Mouse (Mus musculus) heart, embryonic 10.5 days (tissue): ENCODE measurements around the gene Gpc5. TPM values are rescaled to one million over a fixed set of nuclear protein-coding genes. Genes with fewer than 3 reads are reported as not detected.

ENCODE experiments used
- DNase-seq: peaks from one replicate; pipeline ENCODE4 v3.0.0-alpha.2; 2017; ENCODE audit warnings: low spot score
- H3K27ac ChIP-seq: fragments of 300-500 bp; sonication (generic); 2 replicates; pipeline ENCODE4 v1.5.1; 2016; ENCODE audit warnings: mild to moderate bottlenecking
- H3K27me3 ChIP-seq: fragments of 300-500 bp; sonication (generic); 2 replicates; pipeline ENCODE4 v1.6.1; 2016; ENCODE audit warnings: mild to moderate bottlenecking; ENCODE audit not compliant: poor library complexity, insufficient read depth, severe bottlenecking
- H3K36me3 ChIP-seq: fragments of 300-500 bp; sonication (generic); 2 replicates; pipeline ENCODE4 v1.6.1; 2016; ENCODE audit warnings: mild to moderate bottlenecking, moderate library complexity
- H3K4me1 ChIP-seq: fragments of 300-500 bp; sonication (generic); 2 replicates; pipeline ENCODE4 v1.6.1; 2016; ENCODE audit warnings: mild to moderate bottlenecking
- H3K4me3 ChIP-seq: fragments of 300-500 bp; sonication (generic); 2 replicates; pipeline ENCODE4 v1.5.1; 2016; ENCODE audit warnings: mild to moderate bottlenecking, moderate library complexity
- H3K9me3 ChIP-seq: fragments of 300-500 bp; sonication (generic); 2 replicates; pipeline ENCODE4 v1.6.1; 2016; ENCODE audit warnings: mild to moderate bottlenecking, moderate library complexity
- WGBS: fragments of 180-500 bp; shearing (Covaris S2); methylation state at CpG from one replicate; pipeline ENCODE4 v1.1.7; 2016; 5-methylcytosine and 5-hydroxymethylcytosine counted together
- polyA plus RNA-seq: library from polyadenylated mRNA; unstranded; fragments of >200 nt; fragmentation: Nextera tagmentation; extraction: Ambion mirVana; gene quantifications from 2 replicates; pipeline ENCODE4 v1.2.1, GENCODE M21; 2016

Gpc5 gene
- polyA plus RNA-seq, 1 experiment from 2014 or later, result 0.50 TPM

GRCm38 (mm10) chr14:115177322-115177836, 85.4 kb downstream of the Gpc5 start:
- DNase-seq, result no peak
- no peaks in the 10 kb centered on the region for H3K4me1 ChIP-seq
- 63% methylated on average over 3 of the region's 3 CpGs for WGBS

GRCm38 (mm10) chr14:115179925-115180324, 87.9 kb downstream of the Gpc5 start:
- Histone ChIP-seq H3K27me3 (no peaks in the 10 kb centered on the region), H3K27ac (no peak overlapping the region), H3K9me3 (no peaks in the 10 kb centered on the region), H3K4me3 (no peak overlapping the region), H3K36me3 (no peaks in the 10 kb centered on the region), H3K4me1 (no peaks in the 10 kb centered on the region)
- WGBS, result 73% methylated on average over 5 of the region's 5 CpGs
- no peak for DNase-seq

More at GRCm38 (mm10) chr14:115177322-115177836, 85.4 kb downstream of the Gpc5 start:
- Histone ChIP-seq H3K9me3 (no peaks in the 10 kb centered on the region), H3K4me3 (no peak overlapping the region), H3K27ac (no peak overlapping the region), H3K27me3 (no peaks in the 10 kb centered on the region), H3K36me3 (no peaks in the 10 kb centered on the region)

- Histone ChIP-seq H3K4me3 (no peak overlapping the region), H3K27ac (no peak overlapping the region), H3K4me1 (no peaks in the 10 kb centered on the region), H3K36me3 (no peaks in the 10 kb centered on the region), H3K9me3 (no peaks in the 10 kb centered on the region), H3K27me3 (no peaks in the 10 kb centered on the region)
- DNase-seq, result no peak
- 83% methylated on average over 8 of the region's 8 CpGs for WGBS
Observed at GRCm38 (mm10) chr14:115188256-115188655, 96.2 kb downstream of the Gpc5 start.

GRCm38 (mm10) chr14:115228075-115228474, 136.1 kb downstream of the Gpc5 start:
- no peak for DNase-seq
- 73% methylated on average over 5 of the region's 5 CpGs for WGBS
- no peak overlapping the region for H3K4me3 ChIP-seq
- H3K27me3 ChIP-seq, result no peaks in the 10 kb centered on the region
- H3K9me3 ChIP-seq, result no peaks in the 10 kb centered on the region
- H3K27ac ChIP-seq, result no peak overlapping the region
- H3K36me3 ChIP-seq, result no peaks in the 10 kb centered on the region
- H3K4me1 ChIP-seq, result no peaks in the 10 kb centered on the region

GRCm38 (mm10) chr14:115236387-115236786, 144.4 kb downstream of the Gpc5 start:
- H3K4me3 ChIP-seq, result no peak overlapping the region
- no peaks in the 10 kb centered on the region for H3K9me3 ChIP-seq
- 72% methylated on average over 4 of the region's 4 CpGs for WGBS
- H3K27ac ChIP-seq, result no peak overlapping the region
- no peaks in the 10 kb centered on the region for H3K36me3 ChIP-seq
- no peaks in the 10 kb centered on the region for H3K27me3 ChIP-seq
- H3K4me1 ChIP-seq, result no peaks in the 10 kb centered on the region
- DNase-seq, result no peak

- no peaks in the 10 kb centered on the region for H3K36me3 ChIP-seq
Observed at GRCm38 (mm10) chr14:115240621-115241373, 148.8 kb downstream of the Gpc5 start.

GRCm38 (mm10) chr14:115250537-115250936, 158.5 kb downstream of the Gpc5 start:
- WGBS, result 94% methylated on average over 6 of the region's 6 CpGs
- Histone ChIP-seq H3K4me3 (no peak overlapping the region), H3K9me3 (no peaks in the 10 kb centered on the region), H3K27ac (no peak overlapping the region), H3K4me1 (no peaks in the 10 kb centered on the region), H3K27me3 (no peaks in the 10 kb centered on the region), H3K36me3 (no peaks in the 10 kb centered on the region)
- no peak for DNase-seq

More at GRCm38 (mm10) chr14:115240621-115241373, 148.8 kb downstream of the Gpc5 start:
- H3K27ac ChIP-seq, result no peak overlapping the region
- no peaks in the 10 kb centered on the region for H3K9me3 ChIP-seq
- no peaks in the 10 kb centered on the region for H3K27me3 ChIP-seq
- no peak overlapping the region for H3K4me3 ChIP-seq
- 73% methylated on average over 4 of the region's 4 CpGs for WGBS
- no peak for DNase-seq
- H3K4me1 ChIP-seq, result no peaks in the 10 kb centered on the region

GRCm38 (mm10) chr14:115251791-115252190, 159.8 kb downstream of the Gpc5 start:
- Histone ChIP-seq H3K36me3 (no peaks in the 10 kb centered on the region), H3K4me3 (no peak overlapping the region), H3K4me1 (no peaks in the 10 kb centered on the region), H3K27ac (no peak overlapping the region), H3K27me3 (no peaks in the 10 kb centered on the region), H3K9me3 (no peaks in the 10 kb centered on the region)
- DNase-seq, result no peak
- 30% methylated on average over 5 of the region's 5 CpGs for WGBS

GRCm38 (mm10) chr14:115253155-115253554, 161.1 kb downstream of the Gpc5 start:
- Histone ChIP-seq H3K9me3 (no peaks in the 10 kb centered on the region), H3K4me3 (no peak overlapping the region), H3K27me3 (no peaks in the 10 kb centered on the region), H3K36me3 (no peaks in the 10 kb centered on the region), H3K27ac (no peak overlapping the region), H3K4me1 (no peaks in the 10 kb centered on the region)
- DNase-seq, result no peak
- WGBS, result 81% methylated on average over 3 of the region's 3 CpGs

GRCm38 (mm10) chr14:115253685-115254084, 161.7 kb downstream of the Gpc5 start:
- Histone ChIP-seq H3K27ac (no peak overlapping the region), H3K4me3 (no peak overlapping the region), H3K36me3 (no peaks in the 10 kb centered on the region), H3K4me1 (no peaks in the 10 kb centered on the region), H3K27me3 (no peaks in the 10 kb centered on the region), H3K9me3 (no peaks in the 10 kb centered on the region)
- 70% methylated on average over 2 of the region's 2 CpGs for WGBS
- DNase-seq, result no peak

- no peak for DNase-seq
- H3K36me3 ChIP-seq, result no peaks in the 10 kb centered on the region
- 80% methylated on average over 6 of the region's 6 CpGs for WGBS
- no peak overlapping the region for H3K27ac ChIP-seq
- H3K4me1 ChIP-seq, result no peaks in the 10 kb centered on the region
- H3K27me3 ChIP-seq, result no peaks in the 10 kb centered on the region
- no peak overlapping the region for H3K4me3 ChIP-seq
- H3K9me3 ChIP-seq, result no peaks in the 10 kb centered on the region
Observed at GRCm38 (mm10) chr14:115269703-115270402, 177.8 kb downstream of the Gpc5 start.

- DNase-seq, result no peak
- H3K27me3 ChIP-seq, result no peaks in the 10 kb centered on the region
- 76% methylated on average over 6 of the region's 6 CpGs for WGBS
- H3K9me3 ChIP-seq, result no peaks in the 10 kb centered on the region
- H3K36me3 ChIP-seq, result no peaks in the 10 kb centered on the region
- H3K27ac ChIP-seq, result no peak overlapping the region
- H3K4me3 ChIP-seq, result no peak overlapping the region
- no peaks in the 10 kb centered on the region for H3K4me1 ChIP-seq
Observed at GRCm38 (mm10) chr14:115270445-115270844, 178.4 kb downstream of the Gpc5 start.

GRCm38 (mm10) chr14:115282782-115283181, 190.8 kb downstream of the Gpc5 start:
- Histone ChIP-seq H3K36me3 (no peaks in the 10 kb centered on the region), H3K27me3 (no peaks in the 10 kb centered on the region), H3K9me3 (no peaks in the 10 kb centered on the region), H3K27ac (no peak overlapping the region), H3K4me1 (no peaks in the 10 kb centered on the region), H3K4me3 (no peak overlapping the region)
- DNase-seq, result no peak
